Mouse (Mus musculus) hindbrain, embryonic 15.5 days (tissue): ENCODE measurements around the gene Washc4. TPM values are rescaled to one million over a fixed set of nuclear protein-coding genes. Genes with fewer than 3 reads are reported as not detected.

Source experiments
- ATAC-seq: fragments of 200-750 bp; cut with Nextera tagmentation; 2 replicates; pipeline ENCODE4 v1.8.0; 2017; ENCODE audit warnings: low read depth, moderate number of reproducible peaks, moderate TSS enrichment; ENCODE audit not compliant: low FRiP score
- H3K27ac ChIP-seq: fragments of 300-500 bp; sonication (generic); replicated peaks from 2 replicates; pipeline ENCODE4 v1.5.1; 2015; ENCODE audit warnings: mild to moderate bottlenecking, inconsistent platforms
- H3K27me3 ChIP-seq: fragments of 300-500 bp; sonication (generic); 2 replicates; pipeline ENCODE4 v1.6.1; 2015; ENCODE audit warnings: control low read depth, inconsistent platforms
- H3K36me3 ChIP-seq: fragments of 300-500 bp; sonication (generic); 2 replicates; pipeline ENCODE4 v1.6.1; 2015; ENCODE audit warnings: control low read depth, inconsistent platforms
- H3K4me1 ChIP-seq: fragments of 300-500 bp; sonication (generic); replicated peaks from 2 replicates; pipeline ENCODE4 v1.6.1; 2015; ENCODE audit warnings: control low read depth, inconsistent platforms
- H3K4me2 ChIP-seq: fragments of 300-500 bp; sonication (generic); 2 replicates; pipeline ENCODE4 v1.6.1; 2015; ENCODE audit warnings: moderate library complexity, mild to moderate bottlenecking, inconsistent platforms
- H3K4me3 ChIP-seq: fragments of 300-500 bp; sonication (generic); 2 replicates; pipeline ENCODE4 v1.5.1; 2015; ENCODE audit warnings: mild to moderate bottlenecking, inconsistent platforms
- H3K9ac ChIP-seq: fragments of 300-500 bp; sonication (generic); 2 replicates; pipeline ENCODE4 v1.6.1; 2015; ENCODE audit warnings: inconsistent platforms
- H3K9me3 ChIP-seq: fragments of 300-500 bp; sonication (generic); 2 replicates; pipeline ENCODE4 v1.6.1; 2016; ENCODE audit warnings: control low read depth, inconsistent platforms
- WGBS: fragments of 180-500 bp; shearing (Covaris S2); methylation state at CpG from one replicate; pipeline ENCODE4 v1.1.7; 2015; 5-methylcytosine and 5-hydroxymethylcytosine counted together
- polyA plus RNA-seq: library from polyadenylated mRNA; unstranded; fragments of >200 nt; fragmentation: Nextera tagmentation; extraction: Ambion mirVana; gene quantifications from 2 replicates; pipeline ENCODE4 v1.2.1, GENCODE M21; 2015

The Washc4 gene
- polyA plus RNA-seq, 1 experiment from 2014 or later, result 28.0 TPM

- no peaks in the 10 kb centered on the region for H3K27me3 ChIP-seq
- no peak overlapping the region for H3K9ac ChIP-seq
- H3K27ac ChIP-seq, result no peak overlapping the region
- no peak for ATAC-seq
- 91% methylated on average over 9 of the region's 9 CpGs for WGBS
- H3K4me3 ChIP-seq, result no peak overlapping the region
- peaks cover 9% of the 10 kb centered on the region for H3K4me1 ChIP-seq
- no peak overlapping the region for H3K4me2 ChIP-seq
- 0 out of 2 replicates have a peak, but pooled peaks cover 3% of the 10 kb centered on the region for H3K36me3 ChIP-seq
- no peaks in the 10 kb centered on the region for H3K9me3 ChIP-seq
Measured at GRCm38 (mm10) chr10:83627113-83627687, 83.6 kb downstream of the Washc4 start.

GRCm38 (mm10) chr10:83628241-83628640 is 84.7 kb downstream of the Washc4 start:
- no peaks in the 10 kb centered on the region for H3K9me3 ChIP-seq
- ATAC-seq, result no peak
- H3K4me3 ChIP-seq, result no peak overlapping the region
- no peaks in the 10 kb centered on the region for H3K27me3 ChIP-seq
- no peak overlapping the region for H3K4me2 ChIP-seq
- no peak overlapping the region for H3K9ac ChIP-seq
- H3K4me1 ChIP-seq, result peaks cover 9% of the 10 kb centered on the region
- H3K36me3 ChIP-seq, result 0 out of 2 replicates have a peak, but pooled peaks cover 3% of the 10 kb centered on the region
- no peak overlapping the region for H3K27ac ChIP-seq
- 84% methylated on average over 4 of the region's 4 CpGs for WGBS

GRCm38 (mm10) chr10:83629190-83629781 is 85.7 kb downstream of the Washc4 start:
- no peak overlapping the region for H3K4me2 ChIP-seq
- no peaks in the 10 kb centered on the region for H3K27me3 ChIP-seq
- no peak overlapping the region for H3K4me3 ChIP-seq
- 0 out of 2 replicates have a peak, but pooled peaks cover 3% of the 10 kb centered on the region for H3K36me3 ChIP-seq
- 82% methylated on average over 12 of the region's 12 CpGs for WGBS
- no peaks in the 10 kb centered on the region for H3K9me3 ChIP-seq
- no peak overlapping the region for H3K9ac ChIP-seq
- H3K27ac ChIP-seq, result no peak overlapping the region
- no peak for ATAC-seq
- peaks cover 11% of the 10 kb centered on the region for H3K4me1 ChIP-seq

- 96% methylated on average over 5 of the region's 5 CpGs for WGBS
- Histone ChIP-seq H3K4me1 (peaks cover 17% of the 10 kb centered on the region), H3K9ac (no peak overlapping the region), H3K4me2 (no peak overlapping the region), H3K27ac (no peak overlapping the region), H3K36me3 (0 out of 2 replicates have a peak, but pooled peaks cover 3% of the 10 kb centered on the region), H3K27me3 (no peaks in the 10 kb centered on the region), H3K4me3 (no peak overlapping the region), H3K9me3 (no peaks in the 10 kb centered on the region)
- ATAC-seq, result no peak
Measured at GRCm38 (mm10) chr10:83629878-83630277, 86.3 kb downstream of the Washc4 start.

GRCm38 (mm10) chr10:83630899-83631298 is 87.3 kb downstream of the Washc4 start:
- Histone ChIP-seq H3K9me3 (no peaks in the 10 kb centered on the region), H3K4me2 (no peak overlapping the region), H3K9ac (no peak overlapping the region), H3K4me3 (no peak overlapping the region), H3K27me3 (no peaks in the 10 kb centered on the region), H3K36me3 (0 out of 2 replicates have a peak, but pooled peaks cover 3% of the 10 kb centered on the region), H3K27ac (peak overlapping the region; percentile 58), H3K4me1 (peaks cover 17% of the 10 kb centered on the region)
- peak; percentile 67 for ATAC-seq
- 44% methylated on average over 3 of the region's 3 CpGs for WGBS

- Histone ChIP-seq H3K4me2 (no peak overlapping the region), H3K36me3 (peaks cover 3% of the 10 kb centered on the region; the same call in 1 of the 2 replicates), H3K27me3 (no peaks in the 10 kb centered on the region), H3K4me1 (peaks cover 17% of the 10 kb centered on the region), H3K27ac (no peak overlapping the region), H3K9me3 (no peaks in the 10 kb centered on the region), H3K4me3 (no peak overlapping the region), H3K9ac (no peak overlapping the region)
- WGBS, result 86% methylated on average over 10 of the region's 10 CpGs
- no peak for ATAC-seq
Measured at GRCm38 (mm10) chr10:83631775-83632174, 88.2 kb downstream of the Washc4 start.

GRCm38 (mm10) chr10:83632806-83633374 is 89.3 kb downstream of the Washc4 start:
- peaks cover 22% of the 10 kb centered on the region for H3K4me1 ChIP-seq
- H3K4me3 ChIP-seq, result no peak overlapping the region
- 54% methylated on average over 7 of the region's 7 CpGs for WGBS
- no peaks in the 10 kb centered on the region for H3K27me3 ChIP-seq
- no peak for ATAC-seq
- H3K4me2 ChIP-seq, result no peak overlapping the region
- no peaks in the 10 kb centered on the region; the same call in 1 of the 2 replicates for H3K36me3 ChIP-seq
- no peaks in the 10 kb centered on the region for H3K9me3 ChIP-seq
- H3K27ac ChIP-seq, result no peak overlapping the region
- no peak overlapping the region for H3K9ac ChIP-seq

- no peak overlapping the region for H3K4me2 ChIP-seq
- H3K4me3 ChIP-seq, result no peak overlapping the region
- no peak for ATAC-seq
- peaks cover 22% of the 10 kb centered on the region for H3K4me1 ChIP-seq
- H3K27ac ChIP-seq, result 0 out of 2 replicates have a peak overlapping the region, but pooled peaks have one; percentile 10
- H3K9me3 ChIP-seq, result no peaks in the 10 kb centered on the region
- WGBS, result 29% methylated on average over 5 of the region's 5 CpGs
- H3K9ac ChIP-seq, result no peak overlapping the region
- no peaks in the 10 kb centered on the region; the same call in 1 of the 2 replicates for H3K36me3 ChIP-seq
- H3K27me3 ChIP-seq, result no peaks in the 10 kb centered on the region
Measured at GRCm38 (mm10) chr10:83634461-83634860, 90.9 kb downstream of the Washc4 start.

GRCm38 (mm10) chr10:83636191-83636590 is 92.6 kb downstream of the Washc4 start:
- 85% methylated on average over 2 of the region's 2 CpGs for WGBS
- Histone ChIP-seq H3K4me3 (no peak overlapping the region), H3K9me3 (no peaks in the 10 kb centered on the region), H3K27ac (no peak overlapping the region), H3K9ac (no peak overlapping the region), H3K4me1 (peaks cover 14% of the 10 kb centered on the region), H3K4me2 (no peak overlapping the region), H3K36me3 (no peaks in the 10 kb centered on the region; the same call in 1 of the 2 replicates), H3K27me3 (no peaks in the 10 kb centered on the region)
- ATAC-seq, result no peak

GRCm38 (mm10) chr10:83637295-83637694 is 93.7 kb downstream of the Washc4 start:
- Histone ChIP-seq H3K27ac (no peak overlapping the region), H3K4me1 (peaks cover 18% of the 10 kb centered on the region), H3K4me3 (no peak overlapping the region), H3K9me3 (no peaks in the 10 kb centered on the region), H3K36me3 (no peaks in the 10 kb centered on the region; the same call in 1 of the 2 replicates), H3K9ac (no peak overlapping the region), H3K27me3 (no peaks in the 10 kb centered on the region), H3K4me2 (no peak overlapping the region)
- ATAC-seq, result no peak
- WGBS, result 36% methylated on average over 6 of the region's 6 CpGs

GRCm38 (mm10) chr10:83639881-83640386 is 96.4 kb downstream of the Washc4 start:
- no peak overlapping the region for H3K4me3 ChIP-seq
- no peak overlapping the region for H3K9ac ChIP-seq
- H3K9me3 ChIP-seq, result no peaks in the 10 kb centered on the region
- H3K27ac ChIP-seq, result no peak overlapping the region
- H3K4me1 ChIP-seq, result peaks cover 25% of the 10 kb centered on the region
- H3K4me2 ChIP-seq, result no peak overlapping the region
- 52% methylated on average over 10 of the region's 10 CpGs for WGBS
- H3K36me3 ChIP-seq, result no peaks in the 10 kb centered on the region; the same call in 1 of the 2 replicates
- H3K27me3 ChIP-seq, result no peaks in the 10 kb centered on the region
- ATAC-seq, result no peak

- WGBS, result 87% methylated on average over 3 of the region's 3 CpGs
Measured at GRCm38 (mm10) chr10:83641641-83642040, 98.1 kb downstream of the Washc4 start.

More at GRCm38 (mm10) chr10:83641641-83642040, 98.1 kb downstream of the Washc4 start:
- Histone ChIP-seq H3K4me3 (no peak overlapping the region), H3K27ac (no peak overlapping the region), H3K4me1 (peaks cover 33% of the 10 kb centered on the region), H3K27me3 (no peaks in the 10 kb centered on the region), H3K9ac (no peak overlapping the region), H3K36me3 (no peaks in the 10 kb centered on the region), H3K9me3 (no peaks in the 10 kb centered on the region), H3K4me2 (no peak overlapping the region)
- ATAC-seq, result no peak
